Mouse (Mus musculus) forebrain, postnatal 0 days (tissue): ENCODE results near the gene Dnm2. TPM values are rescaled to one million over a fixed set of nuclear protein-coding genes. Genes with fewer than 3 reads are reported as not detected.
A peak's percentile ranks its signal among the peaks of the same experiment; 100 is the strongest.

ENCODE experiments used
- ATAC-seq: fragments of 200-750 bp; cut with Nextera tagmentation; 2 replicates; pipeline ENCODE4 v1.8.0; 2017; ENCODE audit warnings: mild to moderate bottlenecking, moderate library complexity
- DNase-seq: peaks from one replicate; pipeline ENCODE4 v3.0.0-alpha.2; 2015
- H3K27ac ChIP-seq: fragments of 300-500 bp; sonication (generic); 2 replicates; pipeline ENCODE4 v1.5.1; 2014; ENCODE audit warnings: low read depth, mild to moderate bottlenecking, antibody characterized with exemption, low read length, moderate library complexity, mixed read lengths
- H3K27me3 ChIP-seq: fragments of 300-500 bp; sonication (generic); 2 replicates; pipeline ENCODE4 v1.6.1; 2014; ENCODE audit warnings: mild to moderate bottlenecking, low read length, mixed read lengths; ENCODE audit not compliant: insufficient read depth
- H3K36me3 ChIP-seq: fragments of 300-500 bp; sonication (generic); 2 replicates; pipeline ENCODE4 v1.6.1; 2014; ENCODE audit warnings: mild to moderate bottlenecking, moderate library complexity; ENCODE audit not compliant: insufficient read depth
- H3K4me1 ChIP-seq: fragments of 300-500 bp; sonication (generic); 2 replicates; pipeline ENCODE4 v1.6.1; 2014; ENCODE audit warnings: antibody characterized with exemption; ENCODE audit not compliant: insufficient read depth
- H3K4me2 ChIP-seq: fragments of 300-500 bp; sonication (generic); 2 replicates; pipeline ENCODE4 v1.6.1; 2014; ENCODE audit warnings: low read depth, mild to moderate bottlenecking, moderate library complexity
- H3K4me3 ChIP-seq: fragments of 300-500 bp; sonication (generic); 2 replicates; pipeline ENCODE4 v1.5.1; 2014; ENCODE audit warnings: low read depth, low read length, mixed read lengths
- H3K9ac ChIP-seq: fragments of 300-500 bp; sonication (generic); 2 replicates; pipeline ENCODE4 v1.6.1; 2014; ENCODE audit warnings: mild to moderate bottlenecking
- H3K9me3 ChIP-seq: fragments of 300-500 bp; sonication (generic); 2 replicates; pipeline ENCODE4 v1.6.1; 2016; ENCODE audit warnings: low read length
- CTCF ChIP-seq: sonication (generic); IDR thresholded peaks from 2 replicates; pipeline ENCODE4 v1.5.1; 2016; ENCODE audit warnings: antibody characterized with exemption, control low read depth, low read depth
- WGBS: fragments of 180-500 bp; shearing (Covaris S2); extraction: QIAGEN DNeasy Blood & Tissue Kit; methylation state at CpG from one replicate; pipeline ENCODE4 v1.1.7; 2014; 5-methylcytosine and 5-hydroxymethylcytosine counted together
- polyA plus RNA-seq: library from polyadenylated mRNA; unstranded; fragments of >200 nt; fragmentation: Nextera tagmentation; extraction: Ambion mirVana; gene quantifications from 2 replicates; pipeline ENCODE4 v1.2.1, GENCODE M21; 2015
- total RNA-seq: library from RNA; depleted of rRNA; stranded (reverse); fragments of >200 nt; gene quantifications from 2 replicates; pipeline ENCODE4 v1.2.3, GENCODE M21; 2014

Dnm2 gene
- total and polyA plus RNA-seq, 2 experiments from 2014 or later, result 64.0 to 68.5 TPM

DNA sequence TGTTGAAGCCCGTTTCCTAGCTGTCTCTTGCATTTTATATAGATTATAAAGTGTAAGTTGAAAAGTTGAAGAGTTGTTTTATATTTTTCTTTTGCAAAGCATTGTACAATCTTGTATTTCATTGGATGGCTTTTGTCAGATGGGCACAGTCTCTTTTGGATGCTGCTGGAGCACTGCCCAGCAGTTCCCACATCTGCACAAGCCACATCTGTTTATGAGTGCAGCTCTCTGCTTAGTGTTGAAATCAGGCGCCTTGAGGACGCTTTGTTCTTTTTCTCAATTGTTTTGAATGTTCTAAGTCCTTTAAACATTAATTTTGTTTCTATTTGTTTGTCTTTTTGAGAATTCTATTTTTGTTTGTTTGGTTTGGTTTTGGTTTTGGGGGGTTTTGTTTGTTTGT is 13.5 kb downstream of the Dnm2 start:
- no peak for TF ChIP-seq CTCF
- peak; percentile 17 for DNase-seq
- no peak overlapping the region for H3K9ac ChIP-seq
- H3K27ac ChIP-seq, result no peak overlapping the region
- no peaks in the 10 kb centered on the region for H3K9me3 ChIP-seq
- WGBS, result 65% methylated on average over 3 of the region's 3 CpGs
- no peaks in the 10 kb centered on the region for H3K4me1 ChIP-seq
- no peaks in the 10 kb centered on the region for H3K27me3 ChIP-seq
- no peak overlapping the region for H3K4me3 ChIP-seq
- H3K4me2 ChIP-seq, result no peak overlapping the region
- peak; percentile 42; the same call in 1 of the 2 replicates for ATAC-seq
- H3K36me3 ChIP-seq, result no peaks in the 10 kb centered on the region

DNA sequence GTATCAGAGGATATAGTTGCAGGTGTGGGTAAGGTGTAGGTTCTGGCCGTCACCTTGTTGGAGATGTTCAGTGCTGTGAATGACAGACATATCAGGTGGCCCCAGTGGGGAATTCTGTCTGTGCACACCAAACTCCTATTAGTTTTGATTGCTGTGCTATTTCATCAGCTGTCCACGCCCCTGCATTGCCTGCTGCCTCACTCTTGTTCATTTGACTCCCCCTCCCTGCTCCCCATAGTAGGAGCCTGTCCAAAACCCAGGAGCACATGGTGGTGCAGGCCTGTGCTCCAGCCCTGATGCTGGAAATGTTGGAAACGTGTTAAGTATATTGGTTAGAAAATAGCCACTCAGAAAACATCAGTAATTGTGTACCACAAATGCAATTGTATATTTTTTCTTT is 14.7 kb downstream of the Dnm2 start:
- Histone ChIP-seq H3K27ac (no peak overlapping the region), H3K9me3 (no peaks in the 10 kb centered on the region), H3K36me3 (no peaks in the 10 kb centered on the region), H3K4me3 (no peak overlapping the region), H3K4me2 (no peak overlapping the region), H3K4me1 (no peaks in the 10 kb centered on the region), H3K9ac (no peak overlapping the region), H3K27me3 (no peaks in the 10 kb centered on the region)
- 77% methylated on average over 3 of the region's 3 CpGs for WGBS
- no peak for TF ChIP-seq CTCF
- DNase-seq (no peak), ATAC-seq (no peak)

GRCm38 (mm10) chr9:21439914-21440313 is 15.2 kb downstream of the Dnm2 start:
- WGBS, result 94% methylated on average over 2 of the region's 2 CpGs

GRCm38 (mm10) chr9:21440387-21440786 is 15.7 kb downstream of the Dnm2 start:
- H3K27me3 ChIP-seq, result no peaks in the 10 kb centered on the region
- no peak for TF ChIP-seq CTCF
- no peak overlapping the region for H3K9ac ChIP-seq

More at GRCm38 (mm10) chr9:21439914-21440313, 15.2 kb downstream of the Dnm2 start:
- no peaks in the 10 kb centered on the region for H3K36me3 ChIP-seq
- H3K4me3 ChIP-seq, result no peak overlapping the region
- H3K9ac ChIP-seq, result no peak overlapping the region
- DNase-seq (no peak), ATAC-seq (no peak)
- no peak overlapping the region for H3K4me2 ChIP-seq
- no peaks in the 10 kb centered on the region for H3K4me1 ChIP-seq
- H3K9me3 ChIP-seq, result no peaks in the 10 kb centered on the region
- H3K27me3 ChIP-seq, result no peaks in the 10 kb centered on the region
- no peak for TF ChIP-seq CTCF
- H3K27ac ChIP-seq, result no peak overlapping the region

GRCm38 (mm10) chr9:21443853-21444252 is 19.1 kb downstream of the Dnm2 start:
- ATAC-seq (no peak), DNase-seq (no peak)
- Histone ChIP-seq H3K27me3 (no peaks in the 10 kb centered on the region), H3K9ac (no peak overlapping the region), H3K4me1 (no peaks in the 10 kb centered on the region), H3K9me3 (no peaks in the 10 kb centered on the region), H3K27ac (no peak overlapping the region), H3K4me3 (no peak overlapping the region), H3K36me3 (no peaks in the 10 kb centered on the region), H3K4me2 (no peak overlapping the region)
- 93% methylated on average over 8 of the region's 8 CpGs for WGBS
- no peak for TF ChIP-seq CTCF

More at GRCm38 (mm10) chr9:21440387-21440786, 15.7 kb downstream of the Dnm2 start:
- H3K36me3 ChIP-seq, result no peaks in the 10 kb centered on the region
- no peak overlapping the region for H3K27ac ChIP-seq
- H3K4me3 ChIP-seq, result no peak overlapping the region
- H3K4me2 ChIP-seq, result no peak overlapping the region
- no peaks in the 10 kb centered on the region for H3K9me3 ChIP-seq
- no peaks in the 10 kb centered on the region for H3K4me1 ChIP-seq
- DNase-seq (no peak), ATAC-seq (no peak)

DNA sequence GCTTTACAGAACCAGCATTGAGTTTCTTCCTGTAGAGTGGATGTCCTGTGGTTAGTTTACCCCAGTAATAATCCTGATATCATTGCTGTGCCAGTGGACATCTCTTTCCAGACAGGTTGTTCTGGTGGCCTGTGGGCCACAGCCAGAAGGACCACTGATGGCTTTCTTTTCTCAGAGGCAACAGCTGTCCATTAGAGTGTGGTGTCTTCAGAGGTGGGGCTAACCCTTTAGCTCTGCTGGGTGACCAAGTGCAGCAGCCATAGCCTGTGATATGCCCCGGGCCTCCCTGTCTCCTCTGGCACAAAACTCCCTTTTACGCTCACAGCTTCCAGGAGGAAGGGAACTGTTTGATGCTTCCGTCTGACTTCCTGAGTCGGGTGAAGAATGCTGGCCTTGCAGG is 19.9 kb downstream of the Dnm2 start:
- ATAC-seq (no peak), DNase-seq (no peak)
- Histone ChIP-seq H3K4me3 (no peak overlapping the region), H3K27ac (no peak overlapping the region), H3K9ac (no peak overlapping the region), H3K36me3 (no peaks in the 10 kb centered on the region), H3K27me3 (no peaks in the 10 kb centered on the region), H3K9me3 (no peaks in the 10 kb centered on the region), H3K4me2 (no peak overlapping the region), H3K4me1 (no peaks in the 10 kb centered on the region)
- TF ChIP-seq CTCF, result no peak
- 98% methylated on average over 4 of the region's 4 CpGs for WGBS

- H3K4me2 ChIP-seq, result no peak overlapping the region
- H3K27ac ChIP-seq, result no peak overlapping the region
- DNase-seq, result no peak
- H3K9ac ChIP-seq, result no peak overlapping the region
- H3K27me3 ChIP-seq, result no peaks in the 10 kb centered on the region
- no peak for ATAC-seq
- no peaks in the 10 kb centered on the region for H3K9me3 ChIP-seq
- no peaks in the 10 kb centered on the region for H3K36me3 ChIP-seq
- H3K4me1 ChIP-seq, result no peaks in the 10 kb centered on the region
- no peak for TF ChIP-seq CTCF
- H3K4me3 ChIP-seq, result no peak overlapping the region
- 96% methylated on average over 6 of the region's 6 CpGs for WGBS
Measured at GRCm38 (mm10) chr9:21445081-21445744, 20.5 kb downstream of the Dnm2 start.
